28 mouse cellular contexts compared by ENCODE assay signal in the genomic region with DNA sequence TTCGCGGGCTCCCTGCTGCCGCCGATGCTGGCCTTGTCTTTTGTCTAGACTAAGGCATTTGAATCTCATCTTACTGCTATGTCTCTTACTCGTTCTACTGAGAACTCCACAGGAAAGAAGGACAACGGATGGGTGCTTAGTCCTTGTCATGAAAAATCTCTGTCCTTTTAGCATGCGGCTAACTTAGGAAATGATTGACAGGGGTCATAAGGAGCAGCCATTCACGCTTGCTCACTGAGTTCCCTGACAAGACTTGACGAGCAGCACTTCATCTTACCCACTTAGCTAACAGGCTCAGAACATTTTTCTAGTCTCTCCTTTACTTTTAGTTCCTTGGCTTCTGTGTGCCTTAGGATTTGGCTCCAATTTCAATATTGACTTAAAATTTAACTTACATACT. TPM values are rescaled to one million over a fixed set of nuclear protein-coding genes. Genes with fewer than 3 reads are reported as not detected.
DNase-seq lines count a peak whose midpoint lies in the region; ATAC-seq and TF ChIP-seq lines count a peak whose summit lies in the region.
"Had no signal": no experiment of that assay in that cellular context is flagged by ENCODE, and none has a peak within 500 bp of the region (broad histone marks: within the 10 kb centered on the region; RNA-seq: fewer than 3 reads in every experiment).

No protein-coding gene starts in this region.

- H3K4me1 ChIP-seq in kidney, adult 2 months (ENCODE audit: control insufficient read depth, insufficient read depth, low read length): no peaks in the 10 kb centered on the region
- H3K4me1 ChIP-seq in kidney, embryonic 14.5 days (ENCODE audit: control insufficient read depth, insufficient read depth, low read length): no peaks in the 10 kb centered on the region
- H3K4me1 ChIP-seq: embryonic facial prominence, embryonic 12.5 days; embryonic facial prominence, embryonic 15.5 days; heart, embryonic 12.5 days; heart, embryonic 15.5 days; hindbrain, embryonic 10.5 days had no signal

- H3K9me3 ChIP-seq in kidney, embryonic 14.5 days (ENCODE audit: control insufficient read depth, low read length): no peaks in the 10 kb centered on the region
- H3K9me3 ChIP-seq: embryonic facial prominence, embryonic 12.5 days; embryonic facial prominence, embryonic 15.5 days; G1E; heart, embryonic 12.5 days; heart, embryonic 15.5 days; hindbrain, embryonic 10.5 days had no signal

- no peak overlapping the region for H3K27ac ChIP-seq in kidney, adult 2 months (ENCODE audit: insufficient read depth, low read depth, low read length)
- H3K27ac ChIP-seq in kidney, embryonic 14.5 days (ENCODE audit: low read depth, low read length): no peak overlapping the region
- H3K27ac ChIP-seq: embryonic facial prominence, embryonic 12.5 days; embryonic facial prominence, embryonic 15.5 days; gastrocnemius, adult 2 months; heart, embryonic 15.5 days; hindbrain, embryonic 10.5 days; hindbrain, embryonic 14.5 days; hindbrain, postnatal 0 days had no signal

- no peaks in the 10 kb centered on the region for H3K27me3 ChIP-seq in kidney, adult 2 months (replicated peaks; ENCODE audit: control insufficient read depth, insufficient read depth, low read length)
- no peaks in the 10 kb centered on the region for H3K27me3 ChIP-seq in kidney, embryonic 14.5 days (ENCODE audit: control insufficient read depth, insufficient read depth, low read length)
- H3K27me3 ChIP-seq: CH12.LX; embryonic facial prominence, embryonic 12.5 days; embryonic facial prominence, embryonic 15.5 days; heart, embryonic 12.5 days; heart, embryonic 15.5 days; Patski had no signal

- peak; percentile 66 for DNase-seq in kidney, adult 2 months
- DNase-seq in kidney, postnatal 36 days: peak; percentile 30 to 47
- DNase-seq in kidney, adult 18-20 months: no peak
- DNase-seq in R1 (ENCODE audit: low read depth, low spot score): peak; percentile 21
- DNase-seq in gastrocnemius, postnatal 14 days: no peak
- DNase-seq: B cell, adult 2 months; cerebellum, adult 11 months; cerebellum, adult 2 months; cerebellum, adult 9-11 months; cerebellum, postnatal 25 days; forebrain, postnatal 0 days; gastrocnemius, adult 2 months; gastrocnemius, postnatal 25 days; heart, adult 18-20 months; heart, postnatal 10 days; heart, postnatal 36 days had no signal

- no peak overlapping the region for H3K4me3 ChIP-seq in kidney, adult 2 months (ENCODE audit: insufficient read depth, low read depth, low read length)
- no peak overlapping the region for H3K4me3 ChIP-seq in kidney, embryonic 14.5 days (ENCODE audit: low read length)
- H3K4me3 ChIP-seq: embryonic facial prominence, embryonic 12.5 days; embryonic facial prominence, embryonic 15.5 days; gastrocnemius, adult 2 months; heart, embryonic 12.5 days; heart, embryonic 15.5 days; hindbrain, embryonic 10.5 days had no signal

- TF ChIP-seq POLR2A in kidney, adult 2 months (IDR thresholded peaks at IDR 0.05; ENCODE audit: low read depth, low read length): no peak

- WGBS in kidney, adult 2 months: 66% methylated on average over 9 of the region's 9 CpGs
- WGBS in kidney, embryonic 14.5 days: 82% methylated on average over 9 of the region's 9 CpGs

- no peak for ATAC-seq in kidney, embryonic 14.5 days (ENCODE audit: low FRiP score, low TSS enrichment)
- ATAC-seq: forebrain, embryonic 14.5 days; forebrain, postnatal 0 days; hindbrain, postnatal 0 days; Patski had no signal

- peaks cover 5% of the 10 kb centered on the region for H3K36me3 ChIP-seq in kidney, adult 2 months (ENCODE audit: control insufficient read depth, insufficient read depth, low read length)
- peaks cover 62% of the 10 kb centered on the region for H3K36me3 ChIP-seq in kidney, embryonic 14.5 days (ENCODE audit: control insufficient read depth, insufficient read depth, low read length)

- no peak overlapping the region for H3K4me2 ChIP-seq in kidney, embryonic 14.5 days (replicated peaks; ENCODE audit: low read depth, low read length)
- H3K4me2 ChIP-seq: embryonic facial prominence, embryonic 12.5 days; embryonic facial prominence, embryonic 15.5 days; heart, embryonic 12.5 days; heart, embryonic 15.5 days; hindbrain, embryonic 14.5 days had no signal

- H3K9ac ChIP-seq in kidney, embryonic 14.5 days (ENCODE audit: low read depth, low read length): no peak overlapping the region
- H3K9ac ChIP-seq: embryonic facial prominence, embryonic 12.5 days; embryonic facial prominence, embryonic 15.5 days; forebrain, postnatal 0 days; heart, embryonic 12.5 days; heart, embryonic 15.5 days; hindbrain, embryonic 14.5 days had no signal

- no peak for TF ChIP-seq CTCF in kidney, adult 2 months (conservative IDR thresholded peaks at IDR 0.05; ENCODE audit: insufficient read depth, insufficient read length, low read depth, low read length)

- intact Hi-C loops in gastrocnemius, postnatal 14 days (cut with DNase I; ENCODE audit: low total_unique reads): no loop called here

RNA-seq across cellular contexts. Expression of gene Trappc13, which starts 33.4 kb away (rescaled TPM):
- polyA plus RNA-seq in kidney, adult 2 months (2012; rRNA removed): 10.3 and 12.1 TPM in 2 replicates
- 65.4 and 65.5 TPM in 2 replicates for polyA plus RNA-seq in kidney, embryonic 14.5 days (2014; fragmentation: Nextera tagmentation; extraction: Ambion mirVana)
- total RNA-seq in gastrocnemius, postnatal 14 days (2021): 10 to 100 TPM; 31.5 to 35.7 TPM

RNA-seq across cellular contexts. Expression of gene Trim23, which starts 33.7 kb away (rescaled TPM):
- polyA plus RNA-seq in kidney, adult 2 months (2012; rRNA removed): 2.8 and 4.0 TPM in 2 replicates
- polyA plus RNA-seq in kidney, embryonic 14.5 days (2014; fragmentation: Nextera tagmentation; extraction: Ambion mirVana): 16.1 and 23.1 TPM in 2 replicates
- 10 to 100 TPM; 16.3 to 18.9 TPM for total RNA-seq in gastrocnemius, postnatal 14 days (2021)

RNA-seq across cellular contexts. Expression of gene Sgtb, which starts 35.3 kb away (rescaled TPM):
- polyA plus RNA-seq in kidney, adult 2 months (2012; rRNA removed): 1.1 and 1.3 TPM in 2 replicates
- 3.2 and 6.1 TPM in 2 replicates for polyA plus RNA-seq in kidney, embryonic 14.5 days (2014; fragmentation: Nextera tagmentation; extraction: Ambion mirVana)
- total RNA-seq in gastrocnemius, postnatal 14 days (2021): 1 to 10 TPM in 1 of 2 experiments, under 1 TPM in 1; 0.94 to 1.3 TPM

RNA-seq across cellular contexts. Expression of gene Nln, which starts 35.5 kb away (rescaled TPM):
- 10.7 and 11.3 TPM in 2 replicates for polyA plus RNA-seq in kidney, adult 2 months (2012; rRNA removed)
- polyA plus RNA-seq in kidney, embryonic 14.5 days (2014; fragmentation: Nextera tagmentation; extraction: Ambion mirVana): 13.9 and 21.5 TPM in 2 replicates
- total RNA-seq in gastrocnemius, postnatal 14 days (2021): 1 to 10 TPM; 7.4 to 7.5 TPM

Comparison
In these comparisons a context has a peak if more than half of its experiments do, and no peak if none do; other contexts are left out.
1. DNase-seq: peak in kidney, adult 2 months (single experiment), kidney, postnatal 36 days (2 of 2) and R1 (single experiment); none in kidney, adult 18-20 months (single experiment) and gastrocnemius, postnatal 14 days (single experiment).